Mouse (Mus musculus) heart, adult 11 months (tissue): ENCODE measurements around the gene Eif4e2.
A peak's percentile ranks its signal among the peaks of the same experiment; 100 is the strongest.

Experiments
- DNase-seq: peaks from one replicate; pipeline ENCODE4 v3.0.0; 2022

Eif4e2 gene

DNA sequence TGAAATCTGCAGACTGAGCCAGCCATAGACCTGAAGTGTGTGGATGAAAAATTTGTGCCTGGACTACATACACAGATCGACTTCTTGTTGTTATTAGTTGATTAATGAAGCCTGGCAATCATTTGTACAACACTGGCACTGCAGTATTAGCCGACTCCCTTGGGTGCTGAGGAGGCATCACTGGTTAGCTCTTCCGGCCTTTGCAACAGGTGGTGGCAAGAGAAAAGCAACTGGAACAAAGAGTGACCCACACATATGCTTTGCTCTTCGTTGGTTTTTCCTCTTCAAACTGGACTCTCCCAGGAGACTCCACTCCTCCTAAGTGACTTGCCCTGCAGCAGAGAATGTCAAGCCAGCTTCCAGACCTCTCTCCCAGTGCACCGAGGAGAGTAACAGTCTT, 9.9 kb upstream of the Eif4e2 start:
- DNase-seq = no peak

GRCm38 (mm10) chr1:87204465-87204864, 9.2 kb upstream of the Eif4e2 start, which contains the start of gene Chrng:
Chrng (plus strand) TSS chr1:87204657.
- no peak for DNase-seq

- DNase-seq = no peak
Measured at GRCm38 (mm10) chr1:87205038-87205437, 8.7 kb upstream of the Eif4e2 start.

GRCm38 (mm10) chr1:87205502-87205901, 8.2 kb upstream of the Eif4e2 start:
- no peak for DNase-seq

DNA sequence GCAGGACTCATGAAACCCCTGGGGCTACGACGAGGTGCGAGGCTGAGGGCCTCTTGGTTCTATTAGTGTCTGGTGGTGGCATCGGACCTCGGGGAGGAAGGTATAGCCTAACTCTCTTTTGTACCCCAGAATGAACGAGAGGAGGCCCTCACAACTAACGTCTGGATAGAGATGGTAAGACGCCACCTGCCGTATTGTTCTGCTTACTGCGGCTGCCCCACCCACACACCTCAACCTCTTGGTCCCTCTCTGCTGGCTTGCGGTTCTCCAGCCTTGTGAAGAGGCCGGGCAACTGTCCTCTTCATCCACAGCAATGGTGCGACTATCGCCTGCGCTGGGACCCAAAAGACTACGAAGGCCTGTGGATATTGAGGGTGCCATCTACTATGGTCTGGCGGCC, 7.4 kb upstream of the Eif4e2 start:
- no peak for DNase-seq

- DNase-seq = no peak
Measured at GRCm38 (mm10) chr1:87211431-87211830, 2.3 kb upstream of the Eif4e2 start.

GRCm38 (mm10) chr1:87214748-87215147, 1.0 kb downstream of the Eif4e2 start:
- DNase-seq = no peak

DNA sequence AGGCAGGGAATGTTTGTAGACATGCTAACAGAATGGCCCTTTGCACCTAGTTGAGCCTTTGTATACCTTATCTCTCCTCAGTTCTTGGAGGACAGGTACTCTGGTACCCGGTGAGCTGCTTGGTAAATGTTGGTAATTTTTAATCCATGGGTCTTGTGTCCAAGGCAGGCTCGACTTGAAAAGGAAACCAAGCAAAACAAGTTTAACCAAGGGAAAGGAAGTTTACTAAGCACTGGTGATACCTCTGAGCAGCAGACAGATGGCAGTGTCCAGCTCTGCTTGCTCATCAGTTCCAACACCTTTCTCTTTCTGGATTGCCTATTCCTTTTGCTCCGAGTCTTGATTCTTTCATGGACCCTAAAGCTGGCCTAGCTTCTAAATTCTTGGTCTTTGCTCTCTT, 4.2 kb downstream of the Eif4e2 start:
- no peak for DNase-seq

GRCm38 (mm10) chr1:87225739-87226138, 12.0 kb downstream of the Eif4e2 start:
- DNase-seq = no peak

GRCm38 (mm10) chr1:87226409-87227159, 12.9 kb downstream of the Eif4e2 start:
- DNase-seq = no peak

GRCm38 (mm10) chr1:87227160-87227550, 13.4 kb downstream of the Eif4e2 start:
- peak; percentile 93 for DNase-seq

DNA sequence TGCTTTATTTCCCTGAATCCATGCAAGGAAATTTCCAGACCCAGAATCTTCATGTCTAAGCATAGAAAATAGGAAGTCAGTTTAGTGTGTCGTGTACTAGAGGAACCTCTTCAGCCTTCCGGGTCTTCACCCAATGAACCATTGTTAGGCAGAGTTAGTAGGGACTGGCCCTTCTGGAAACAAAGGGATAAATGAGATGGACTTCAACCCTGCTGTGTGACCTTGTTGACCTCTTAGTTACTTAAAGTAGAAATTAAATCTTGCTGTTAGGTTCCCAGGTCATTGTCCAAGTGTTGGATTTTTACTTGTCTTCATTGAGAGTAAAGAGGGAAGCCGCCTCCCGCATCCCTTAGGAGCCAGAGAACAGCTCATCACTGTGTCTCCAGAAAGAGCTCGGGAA, 16.9 kb downstream of the Eif4e2 start:
- DNase-seq = no peak

DNA sequence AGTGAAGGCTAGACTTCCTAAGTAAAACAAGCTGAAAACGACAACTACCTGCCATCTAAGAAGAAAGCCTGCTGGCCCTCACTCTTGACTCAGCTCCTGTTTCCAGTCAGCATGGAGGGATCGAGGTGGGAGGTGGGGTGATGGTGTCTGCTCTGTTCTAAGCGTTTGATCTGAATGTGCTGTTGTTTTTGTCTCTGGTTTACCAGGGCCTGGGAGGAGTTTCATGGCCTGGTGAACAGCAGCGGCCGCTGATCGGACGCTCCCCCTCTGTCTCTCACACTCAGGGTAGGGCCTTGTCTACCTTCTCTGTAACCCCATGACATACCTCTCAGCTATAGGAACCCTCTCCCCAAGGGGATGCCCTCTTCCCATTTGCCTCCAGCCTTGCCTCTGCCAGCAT, 18.5 kb downstream of the Eif4e2 start:
- no peak for DNase-seq

- DNase-seq = peak; percentile 74
Measured at GRCm38 (mm10) chr1:87239056-87239455, 25.3 kb downstream of the Eif4e2 start.

GRCm38 (mm10) chr1:87243021-87243420, 29.3 kb downstream of the Eif4e2 start:
- DNase-seq = peak; percentile 59

DNA sequence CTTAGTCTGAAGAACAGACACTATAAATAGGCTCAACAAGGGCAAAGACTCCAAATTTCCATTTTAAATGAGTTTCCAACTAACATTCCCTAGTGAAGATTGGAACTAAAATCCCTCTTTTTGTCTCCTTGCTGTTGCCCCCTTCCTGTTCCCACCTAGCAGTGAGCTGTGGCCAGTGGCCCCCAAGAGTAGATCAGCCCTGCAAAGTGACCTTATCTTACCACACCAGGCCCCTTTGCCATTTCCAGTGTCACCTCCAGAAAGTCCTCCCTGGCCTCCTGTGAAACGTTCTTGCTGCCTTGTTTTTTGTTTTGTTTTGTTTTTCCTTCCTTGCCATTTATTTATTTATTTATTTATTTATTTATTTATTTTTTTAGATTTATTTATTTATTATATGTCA, 31.7 kb downstream of the Eif4e2 start:
- DNase-seq = no peak

DNA sequence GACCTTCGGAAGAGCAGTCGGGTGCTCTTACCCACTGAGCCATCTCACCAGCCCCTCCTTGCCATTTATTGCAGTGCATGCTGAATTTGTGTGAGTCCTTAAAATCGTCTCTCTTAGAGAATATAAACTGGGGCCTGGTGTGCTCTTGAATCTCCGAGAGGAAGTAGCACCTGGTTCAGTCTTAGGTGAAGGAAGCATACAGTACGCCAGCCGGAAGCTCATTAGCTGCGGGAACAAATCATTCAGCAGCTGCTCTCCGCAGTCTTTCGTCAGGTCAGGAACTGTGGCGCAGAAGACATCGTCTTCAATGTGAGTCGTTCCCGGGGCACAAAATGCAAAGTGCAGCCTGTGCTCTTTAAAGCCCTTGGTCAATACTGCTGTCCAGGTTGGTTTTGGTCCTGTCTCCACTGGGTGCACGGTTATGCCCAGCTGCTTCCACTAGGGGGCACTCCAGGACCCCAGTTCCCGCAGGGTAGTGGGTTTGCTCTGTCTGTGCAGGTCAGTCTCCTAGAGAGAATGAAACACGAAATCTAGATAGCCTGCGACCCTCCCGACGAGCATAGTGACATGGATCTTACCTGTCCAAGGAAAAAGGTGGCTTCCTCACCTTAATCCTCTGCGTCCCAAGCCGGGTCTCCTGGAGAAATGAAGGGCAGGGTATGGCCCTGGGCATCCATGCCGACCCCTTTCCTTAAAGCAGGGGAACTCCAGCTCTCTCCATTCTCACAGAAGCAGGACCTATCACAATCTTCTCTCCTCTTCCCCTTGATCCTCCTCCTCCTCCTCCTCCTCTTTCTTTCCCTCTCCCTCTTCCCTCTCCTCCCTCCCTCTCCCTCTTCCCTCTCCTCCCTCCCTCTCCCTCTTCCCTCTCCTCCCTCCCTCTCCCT, 32.5 kb downstream of the Eif4e2 start:
- DNase-seq = peak; percentile 94

DNA sequence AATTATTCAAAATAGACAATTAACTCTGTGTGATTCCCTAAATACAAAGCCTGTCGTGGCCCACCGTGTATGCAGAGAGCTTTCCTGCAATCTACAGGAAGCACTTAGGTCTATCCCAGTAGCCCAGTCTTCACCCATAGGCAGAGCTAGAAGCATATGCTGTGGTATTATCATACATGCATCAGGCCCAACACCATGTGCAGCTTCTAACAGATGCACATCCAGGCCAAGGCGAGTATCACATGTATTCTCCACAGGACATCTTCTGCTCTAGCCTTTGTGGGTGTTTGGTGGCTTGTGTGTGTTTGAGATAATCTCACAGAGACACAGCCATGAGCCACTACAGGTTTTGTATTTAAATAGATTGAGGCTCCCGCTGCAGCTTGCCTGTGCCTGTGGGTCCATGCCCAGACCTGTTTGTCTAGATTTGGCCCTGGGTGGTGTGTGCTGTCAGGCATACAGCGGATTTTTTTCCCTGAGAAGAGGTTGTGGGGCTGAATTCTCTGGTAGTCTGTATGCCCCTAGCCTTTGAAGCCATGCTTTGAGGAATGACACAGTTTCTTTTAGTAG, 38.4 kb downstream of the Eif4e2 start:
- no peak for DNase-seq

GRCm38 (mm10) chr1:87255173-87255572, 41.5 kb downstream of the Eif4e2 start:
- DNase-seq = no peak

DNA sequence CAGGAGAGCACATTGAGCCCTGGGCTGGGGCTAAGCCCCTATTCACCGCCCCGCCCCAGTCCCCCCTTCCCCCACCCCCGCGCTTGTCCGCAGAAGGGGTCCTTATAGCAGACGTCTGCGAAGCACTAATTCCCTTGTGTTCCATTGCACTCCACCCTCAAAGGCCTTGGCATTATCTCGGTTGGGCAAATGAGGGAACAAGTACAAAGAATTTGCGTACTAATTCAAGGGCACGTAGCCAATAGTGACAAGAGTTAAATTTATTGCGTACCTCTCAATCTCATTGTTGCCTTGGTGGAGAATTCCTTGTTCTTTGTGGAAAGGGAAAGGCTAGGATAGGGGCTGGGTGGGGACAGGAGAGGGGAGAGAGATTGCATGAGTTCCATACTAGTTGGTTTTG, 44.0 kb downstream of the Eif4e2 start:
- DNase-seq = no peak

DNA sequence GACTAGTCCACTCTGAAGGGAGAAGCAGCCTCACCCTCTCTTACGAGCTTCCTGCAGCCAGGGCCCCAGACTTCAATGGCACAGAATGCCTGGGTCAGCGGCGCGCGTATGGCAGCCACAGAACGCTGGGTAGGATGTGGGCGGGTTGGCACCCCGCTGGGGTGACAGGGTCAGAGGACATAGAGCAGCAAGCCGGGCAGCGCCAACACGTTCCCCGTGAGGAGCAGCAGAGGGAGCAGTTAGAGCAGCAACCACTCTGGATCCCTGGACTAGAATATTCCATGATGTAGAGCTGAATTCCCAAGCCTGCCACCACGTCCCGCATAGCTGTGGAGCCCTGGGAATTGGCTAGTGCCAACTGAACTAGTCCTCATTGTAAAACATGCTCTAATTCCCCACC, 44.8 kb downstream of the Eif4e2 start:
- DNase-seq = peak; percentile 90

- no peak for DNase-seq
Measured at GRCm38 (mm10) chr1:87259316-87259715, 45.6 kb downstream of the Eif4e2 start.

DNA sequence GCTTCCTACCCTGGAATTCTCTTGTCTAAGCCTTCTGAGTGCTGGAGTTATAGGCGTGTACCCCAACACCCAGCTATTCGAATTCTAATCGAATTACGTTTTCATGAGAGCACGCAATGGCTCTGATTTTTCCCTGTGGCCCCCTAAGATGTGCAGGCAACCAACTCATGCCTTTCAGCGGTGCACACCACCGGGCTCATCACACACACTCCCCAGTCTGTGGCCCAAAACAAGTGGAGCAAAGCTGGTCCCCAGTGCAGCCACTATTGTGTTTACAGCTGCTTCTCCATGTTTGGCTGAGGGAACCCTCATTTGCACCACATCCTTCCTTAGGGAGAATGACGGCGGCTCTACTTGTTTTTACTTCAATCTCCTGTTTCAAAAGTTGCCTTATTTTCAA, 49.5 kb downstream of the Eif4e2 start:
- no peak for DNase-seq

DNA sequence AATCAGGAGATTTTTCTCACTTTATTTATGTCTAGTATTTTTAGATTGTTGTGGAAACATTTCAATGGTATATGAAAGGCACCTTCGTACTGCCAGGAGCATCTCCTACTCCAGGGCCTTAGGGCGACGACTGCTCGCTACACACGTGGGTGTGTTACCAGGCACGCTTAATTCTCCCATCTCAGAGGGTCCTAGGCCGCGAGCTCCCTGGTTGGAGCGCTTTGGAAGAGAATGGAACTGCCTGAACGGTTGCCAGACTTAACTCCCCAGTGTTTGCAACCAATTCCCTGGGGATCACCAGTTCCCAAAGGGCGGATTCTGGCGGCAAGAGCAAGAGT, 50.1 kb downstream of the Eif4e2 start:
- no peak for DNase-seq
